Mouse (Mus musculus) gastrocnemius, postnatal 10 days (tissue): ENCODE data around the gene Lin9. TPM values are rescaled to one million over a fixed set of nuclear protein-coding genes. Genes with fewer than 3 reads are reported as not detected.

Source experiments
- DNase-seq: peaks from one replicate; pipeline ENCODE4 v3.0.0; 2021; ENCODE audit warnings: mixed read lengths
- total RNA-seq, 2 experiments: library from RNA; stranded (reverse); gene quantifications; 2 replicates each; pipeline ENCODE4 v1.2.3; 2021

Lin9 gene
- total RNA-seq, 2 experiments from 2014 or later: 5.0 to 5.8 TPM

GRCm38 (mm10) chr1:180707368-180707767 is 66.4 kb downstream of the Lin9 start:
- no peak for DNase-seq

GRCm38 (mm10) chr1:180707813-180708212 is 66.9 kb downstream of the Lin9 start:
- no peak for DNase-seq

GRCm38 (mm10) chr1:180708935-180709776 is 68.2 kb downstream of the Lin9 start:
- no peak for DNase-seq

GRCm38 (mm10) chr1:180718756-180719155 is 77.8 kb downstream of the Lin9 start:
- DNase-seq: no peak

- no peak for DNase-seq
Measured at GRCm38 (mm10) chr1:180719483-180719882, 78.5 kb downstream of the Lin9 start.

GRCm38 (mm10) chr1:180719951-180720689 is 79.2 kb downstream of the Lin9 start:
- peak; percentile 90 for DNase-seq

- DNase-seq: no peak
Measured at GRCm38 (mm10) chr1:180722608-180723007, 81.7 kb downstream of the Lin9 start.

GRCm38 (mm10) chr1:180723701-180724238 is 82.8 kb downstream of the Lin9 start:
- DNase-seq: no peak

GRCm38 (mm10) chr1:180725704-180726179 is 84.8 kb downstream of the Lin9 start, which contains the start of gene Acbd3:
Gene Acbd3, plus strand, starts transcription at chr1:180726043.
- peak; percentile 91 for DNase-seq

- no peak for DNase-seq
Measured at GRCm38 (mm10) chr1:180726183-180726582, 85.2 kb downstream of the Lin9 start.

GRCm38 (mm10) chr1:180729231-180729630 is 88.3 kb downstream of the Lin9 start:
- no peak for DNase-seq

Other genes starting within 250 kb of the Lin9 start
- gene Stum, start 157.6 kb upstream of the Lin9 start, total RNA-seq: 1 to 10 TPM; 1.2 to 2.1 TPM
- 10 to 100 TPM; 58.0 to 63.8 TPM for gene Parp1, start 72.2 kb upstream of the Lin9 start, total RNA-seq
- gene Mixl1, start 55.9 kb downstream of the Lin9 start, total RNA-seq: not detected
- 10 to 100 TPM; 22.0 to 27.7 TPM for gene Acbd3, start 84.9 kb downstream of the Lin9 start, total RNA-seq
- gene H3f3a, start 172.8 kb downstream of the Lin9 start, total RNA-seq: 100 to 1,000 TPM; 573 to 601 TPM
- 10 to 100 TPM in 1 of 2 experiments, 1 to 10 TPM in 1; 8.7 to 11.4 TPM for gene Sde2, start 210.0 kb downstream of the Lin9 start, total RNA-seq